Mouse (Mus musculus): ENCODE measurements around the gene Ccdc162. TPM values are rescaled to one million over a fixed set of nuclear protein-coding genes. Genes with fewer than 3 reads are reported as not detected.

Gene Ccdc162
- polyA plus RNA-seq, 1 experiment from 2014 or later = 0.42 TPM

- peaks cover 7% of the 10 kb centered on the region; the same call in 1 of the 2 replicates for H3K9me3 ChIP-seq
- peaks cover 21% of the 10 kb centered on the region for H3K4me1 ChIP-seq
- peaks cover 20% of the 10 kb centered on the region for H3K27me3 ChIP-seq (replicated peaks; ENCODE audit: low read depth, poor library complexity, severe bottlenecking)
- peak overlapping the region; percentile 70 for H3K27ac ChIP-seq (replicated peaks)
- WGBS = 21% methylated on average over 24 of the region's 24 CpGs
- peak overlapping the region; percentile 61 for H3K4me3 ChIP-seq
- no peaks in the 10 kb centered on the region for H3K36me3 ChIP-seq (replicated peaks)
- DNase-seq (ENCODE audit: low spot score) = peak; percentile 74
Observed at GRCm38 (mm10) chr10:41689941-41690887, 26.2 kb downstream of the Ccdc162 start.

- Histone ChIP-seq H3K27ac (replicated peaks) (no peak overlapping the region; the same call in 1 of the 2 replicates), H3K27me3 (replicated peaks; ENCODE audit: low read depth, poor library complexity, severe bottlenecking) (peaks cover 28% of the 10 kb centered on the region), H3K36me3 (replicated peaks) (no peaks in the 10 kb centered on the region), H3K9me3 (peaks cover 7% of the 10 kb centered on the region; the same call in 1 of the 2 replicates), H3K4me3 (peak overlapping the region; percentile 41), H3K4me1 (peaks cover 6% of the 10 kb centered on the region)
- peak; percentile 51 for DNase-seq (ENCODE audit: low spot score)
- WGBS = 3% methylated on average over 21 of the region's 21 CpGs
Observed at GRCm38 (mm10) chr10:41684548-41684996, 31.9 kb downstream of the Ccdc162 start.

DNA sequence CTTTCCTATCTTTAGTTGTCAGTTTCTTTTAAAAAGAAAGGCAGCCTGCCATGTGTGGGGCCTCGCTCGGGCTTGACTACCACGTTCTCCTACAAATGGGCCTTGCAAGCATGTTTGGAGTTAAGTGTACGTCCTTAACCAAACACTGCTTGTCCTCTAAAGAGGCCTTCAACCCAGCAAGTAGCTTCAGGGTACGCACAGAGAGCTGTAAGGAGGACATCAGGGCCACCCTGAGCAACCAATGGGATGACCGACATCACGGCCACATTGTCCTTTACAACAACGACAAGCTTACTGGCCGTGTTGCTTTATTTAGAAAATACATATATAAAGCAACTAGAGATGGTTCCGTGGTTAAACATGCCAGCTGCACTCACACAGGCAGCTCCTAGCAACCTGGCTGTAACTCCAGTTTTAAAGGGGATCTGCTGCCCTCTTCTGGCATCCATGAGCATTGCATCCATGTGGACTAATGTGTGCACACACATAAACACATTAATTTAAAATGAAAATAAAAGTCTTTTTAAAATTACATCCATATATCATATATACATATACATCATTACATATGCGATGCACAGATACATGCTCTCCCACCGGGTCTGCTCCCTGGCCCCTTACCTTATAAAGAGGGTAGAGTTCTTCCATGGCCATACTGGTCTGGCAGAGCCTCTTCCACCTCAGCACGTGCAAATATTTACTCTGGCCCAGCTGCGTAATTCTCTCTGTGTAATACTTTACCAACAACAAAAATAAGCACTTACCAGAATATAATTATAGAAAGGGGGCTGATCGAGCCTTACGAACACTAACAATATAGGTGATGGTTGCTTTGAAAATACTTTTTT is 33.7 kb downstream of the Ccdc162 start:
- Histone ChIP-seq H3K27ac (replicated peaks) (no peak overlapping the region), H3K27me3 (replicated peaks; ENCODE audit: low read depth, poor library complexity, severe bottlenecking) (peaks cover 28% of the 10 kb centered on the region), H3K36me3 (replicated peaks) (no peaks in the 10 kb centered on the region), H3K4me3 (no peak overlapping the region), H3K4me1 (peaks cover 17% of the 10 kb centered on the region), H3K9me3 (peaks cover 6% of the 10 kb centered on the region; the same call in 1 of the 2 replicates)
- 44% methylated on average over 16 of the region's 16 CpGs for WGBS
- DNase-seq (ENCODE audit: low spot score) = peak; percentile 83

GRCm38 (mm10) chr10:41678746-41679360 is 37.6 kb downstream of the Ccdc162 start:
- DNase-seq (ENCODE audit: low spot score) = peak; percentile 86
- 21% methylated on average over 18 of the region's 18 CpGs for WGBS
- H3K27ac ChIP-seq (replicated peaks) = peak overlapping the region; percentile 72
- no peaks in the 10 kb centered on the region for H3K36me3 ChIP-seq (replicated peaks)
- peaks cover 9% of the 10 kb centered on the region for H3K27me3 ChIP-seq (replicated peaks; ENCODE audit: low read depth, poor library complexity, severe bottlenecking)
- no peaks in the 10 kb centered on the region for H3K9me3 ChIP-seq
- peaks cover 15% of the 10 kb centered on the region for H3K4me1 ChIP-seq
- H3K4me3 ChIP-seq = peak overlapping the region; percentile 33

- H3K4me3 ChIP-seq = no peak overlapping the region
- no peaks in the 10 kb centered on the region for H3K36me3 ChIP-seq (replicated peaks)
- peaks cover 17% of the 10 kb centered on the region for H3K4me1 ChIP-seq
- H3K27ac ChIP-seq (replicated peaks) = no peak overlapping the region
- no peaks in the 10 kb centered on the region for H3K27me3 ChIP-seq (replicated peaks; ENCODE audit: low read depth, poor library complexity, severe bottlenecking)
- 66% methylated on average over 8 of the region's 8 CpGs for WGBS
- no peak for DNase-seq (ENCODE audit: low spot score)
- H3K9me3 ChIP-seq = no peaks in the 10 kb centered on the region
Observed at GRCm38 (mm10) chr10:41677396-41677795, 39.0 kb downstream of the Ccdc162 start.

DNA sequence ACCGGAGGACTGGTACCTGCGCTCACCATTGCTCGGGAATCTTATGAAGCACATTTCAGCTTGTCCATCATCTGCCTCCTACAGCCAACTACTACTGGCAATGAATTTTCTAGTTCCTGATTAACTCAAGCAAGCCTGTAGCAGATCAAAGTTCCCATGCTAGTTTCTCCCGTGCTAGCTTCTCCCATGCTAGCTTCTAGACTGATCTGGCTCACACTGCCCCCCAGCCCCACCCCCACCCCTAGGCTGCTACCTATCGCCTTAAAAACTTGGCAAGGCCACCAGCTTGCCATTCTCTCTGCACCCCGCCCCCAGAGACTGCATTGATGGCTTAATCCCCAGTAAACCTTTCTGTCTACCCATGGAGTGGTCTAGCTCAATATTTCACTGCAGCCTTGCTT is 39.8 kb downstream of the Ccdc162 start:
- 82% methylated on average over 6 of the region's 6 CpGs for WGBS
- H3K27me3 ChIP-seq (replicated peaks; ENCODE audit: low read depth, poor library complexity, severe bottlenecking) = no peaks in the 10 kb centered on the region
- H3K27ac ChIP-seq (replicated peaks) = no peak overlapping the region
- no peaks in the 10 kb centered on the region for H3K9me3 ChIP-seq
- no peak overlapping the region for H3K4me3 ChIP-seq
- peaks cover 17% of the 10 kb centered on the region for H3K4me1 ChIP-seq
- H3K36me3 ChIP-seq (replicated peaks) = no peaks in the 10 kb centered on the region
- DNase-seq (ENCODE audit: low spot score) = no peak

DNA sequence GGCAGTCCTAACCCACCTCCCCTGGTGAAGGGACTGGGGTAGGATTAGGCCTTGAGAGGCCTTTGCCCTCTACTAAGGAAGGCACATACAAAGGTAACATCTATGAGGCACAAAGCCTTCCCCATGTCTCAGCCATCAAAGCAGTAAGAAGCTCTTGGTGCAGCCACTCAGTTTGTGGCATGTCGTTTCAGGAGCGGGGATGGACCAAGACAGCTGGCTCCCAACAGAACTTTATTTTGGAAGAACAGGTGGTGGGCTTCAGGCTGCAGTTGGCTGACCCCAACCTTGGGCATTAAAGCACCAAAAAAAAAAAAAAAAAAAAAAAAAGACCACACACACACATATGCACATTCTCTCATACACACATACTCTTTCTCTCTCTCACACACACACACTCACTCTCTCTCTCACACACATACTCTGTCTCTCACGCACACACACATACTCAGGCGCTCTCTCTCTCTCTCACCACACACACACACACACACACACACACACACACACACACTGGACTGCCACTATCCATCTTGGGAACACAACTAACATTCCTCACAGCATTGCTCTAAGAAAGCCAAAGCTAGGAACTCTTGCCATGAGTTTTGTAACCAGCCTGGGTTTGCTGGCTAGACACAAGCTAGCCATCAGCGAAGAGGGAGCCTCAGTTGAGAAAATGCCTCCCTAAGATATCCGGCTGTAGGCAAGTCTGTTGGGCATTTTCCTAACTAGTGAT is 40.4 kb downstream of the Ccdc162 start:
- DNase-seq (ENCODE audit: low spot score) = no peak
- H3K27ac ChIP-seq (replicated peaks) = no peak overlapping the region
- H3K4me1 ChIP-seq = peaks cover 17% of the 10 kb centered on the region
- no peaks in the 10 kb centered on the region for H3K27me3 ChIP-seq (replicated peaks; ENCODE audit: low read depth, poor library complexity, severe bottlenecking)
- H3K4me3 ChIP-seq = no peak overlapping the region
- H3K36me3 ChIP-seq (replicated peaks) = no peaks in the 10 kb centered on the region
- WGBS = 86% methylated on average over 6 of the region's 6 CpGs
- no peaks in the 10 kb centered on the region for H3K9me3 ChIP-seq

DNA sequence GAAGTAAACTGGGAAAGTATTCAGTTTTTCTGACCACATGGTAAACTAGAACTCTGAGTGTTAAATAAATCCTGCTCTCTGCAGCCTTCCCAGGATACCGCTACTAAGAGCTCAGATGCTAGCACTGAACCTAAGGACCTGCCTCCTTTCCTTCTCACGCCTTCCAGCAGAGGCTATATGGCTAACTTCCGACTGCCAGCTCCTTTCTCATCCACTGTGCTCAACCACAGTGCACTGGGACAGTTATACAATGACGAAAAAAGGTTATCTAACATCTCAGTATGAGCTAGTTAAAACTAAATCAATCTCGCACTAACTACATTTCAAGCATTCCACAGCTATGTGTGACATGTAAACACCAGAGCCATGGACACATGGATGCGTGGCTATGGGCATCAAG is 41.2 kb downstream of the Ccdc162 start:
- no peak for DNase-seq (ENCODE audit: low spot score)
- H3K27me3 ChIP-seq (replicated peaks; ENCODE audit: low read depth, poor library complexity, severe bottlenecking) = no peaks in the 10 kb centered on the region
- H3K4me3 ChIP-seq = no peak overlapping the region
- no peak overlapping the region for H3K27ac ChIP-seq (replicated peaks)
- no peaks in the 10 kb centered on the region for H3K36me3 ChIP-seq (replicated peaks)
- peaks cover 17% of the 10 kb centered on the region for H3K4me1 ChIP-seq
- 79% methylated on average over 6 of the region's 6 CpGs for WGBS
- no peaks in the 10 kb centered on the region for H3K9me3 ChIP-seq

- WGBS = 88% methylated on average over 3 of the region's 3 CpGs
- Histone ChIP-seq H3K36me3 (replicated peaks) (no peaks in the 10 kb centered on the region), H3K4me3 (no peak overlapping the region), H3K27ac (replicated peaks) (no peak overlapping the region), H3K4me1 (peaks cover 17% of the 10 kb centered on the region), H3K27me3 (replicated peaks; ENCODE audit: low read depth, poor library complexity, severe bottlenecking) (no peaks in the 10 kb centered on the region), H3K9me3 (no peaks in the 10 kb centered on the region)
- no peak for DNase-seq (ENCODE audit: low spot score)
Observed at GRCm38 (mm10) chr10:41674362-41674761, 42.1 kb downstream of the Ccdc162 start.

GRCm38 (mm10) chr10:41670196-41670595 is 46.2 kb downstream of the Ccdc162 start:
- WGBS = 79% methylated on average over 5 of the region's 5 CpGs
- H3K36me3 ChIP-seq (replicated peaks) = no peaks in the 10 kb centered on the region
- H3K27me3 ChIP-seq (replicated peaks; ENCODE audit: low read depth, poor library complexity, severe bottlenecking) = no peaks in the 10 kb centered on the region
- H3K27ac ChIP-seq (replicated peaks) = no peak overlapping the region
- 0 out of 2 replicates have a peak, but pooled peaks cover 3% of the 10 kb centered on the region for H3K9me3 ChIP-seq
- H3K4me3 ChIP-seq = no peak overlapping the region
- DNase-seq (ENCODE audit: low spot score) = no peak
- H3K4me1 ChIP-seq = 0 out of 2 replicates have a peak, but pooled peaks cover 2% of the 10 kb centered on the region

- no peak for DNase-seq (ENCODE audit: low spot score)
- H3K27me3 ChIP-seq (replicated peaks; ENCODE audit: low read depth, poor library complexity, severe bottlenecking) = no peaks in the 10 kb centered on the region
- no peak overlapping the region for H3K4me3 ChIP-seq
- no peaks in the 10 kb centered on the region for H3K4me1 ChIP-seq
- no peaks in the 10 kb centered on the region for H3K36me3 ChIP-seq (replicated peaks)
- no peak overlapping the region for H3K27ac ChIP-seq (replicated peaks)
- H3K9me3 ChIP-seq = 0 out of 2 replicates have a peak, but pooled peaks cover 3% of the 10 kb centered on the region
- WGBS = 90% methylated on average over 1 of the region's 1 CpGs
Observed at GRCm38 (mm10) chr10:41665498-41665897, 50.9 kb downstream of the Ccdc162 start.

Measured in embryonic facial prominence, embryonic 10.5 days (tissue).